Mouse (Mus musculus): ENCODE measurements around the gene Rmi2. TPM values are rescaled to one million over a fixed set of nuclear protein-coding genes. Genes with fewer than 3 reads are reported as not detected.

The Rmi2 gene
- polyA plus RNA-seq, 1 experiment: 3.8 TPM

- no peak overlapping the region for H3K9ac ChIP-seq (ENCODE audit: low read depth, poor library complexity, severe bottlenecking)
Measured at GRCm38 (mm10) chr16:10923561-10923960, 88.7 kb downstream of the Rmi2 start.

DNA sequence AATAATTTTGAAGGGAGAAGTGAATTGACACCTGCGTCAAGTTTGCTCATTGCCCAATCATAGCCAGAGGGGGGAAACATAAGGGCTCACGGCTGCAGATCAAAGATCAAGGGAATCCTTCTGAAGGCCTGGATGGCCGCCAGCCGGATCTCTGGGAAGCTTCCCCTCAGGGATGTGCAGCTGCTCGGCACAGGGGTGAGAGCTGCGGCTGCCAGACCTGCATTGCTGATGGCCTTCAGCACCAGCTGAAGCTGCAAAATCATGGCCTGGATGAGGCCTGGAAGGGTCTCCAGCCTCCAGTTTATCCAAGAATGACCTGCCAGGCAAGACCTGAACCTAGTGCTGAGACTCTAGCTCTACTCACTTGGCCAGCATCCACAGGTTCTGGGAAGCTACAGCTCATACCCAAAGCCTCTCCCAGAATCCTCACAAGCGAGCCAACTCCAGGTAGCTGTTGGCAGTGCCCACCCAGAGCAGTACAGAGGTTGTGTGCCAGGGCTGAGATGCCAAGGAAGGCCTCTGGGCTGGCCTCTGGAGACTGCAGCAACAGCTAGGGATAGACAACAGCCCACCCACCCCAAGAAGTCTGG is 90.8 kb downstream of the Rmi2 start:
- Histone ChIP-seq H3K9me3 (replicated peaks; ENCODE audit: control insufficient read depth, insufficient read depth, low read length, poor library complexity, severe bottlenecking) (no peaks in the 10 kb centered on the region; the same call in 1 of the 2 replicates), H3K9ac (ENCODE audit: low read depth, poor library complexity, severe bottlenecking) (no peak overlapping the region), H3K36me3 (ENCODE audit: control insufficient read depth, insufficient read depth, low read length, poor library complexity, severe bottlenecking) (no peaks in the 10 kb centered on the region), H3K4me3 (ENCODE audit: low read depth, low read length) (no peak overlapping the region), H3K4me1 (ENCODE audit: control insufficient read depth, insufficient read depth, low read length) (no peaks in the 10 kb centered on the region), H3K27me3 (ENCODE audit: control insufficient read depth, insufficient read depth, low read length, poor library complexity, severe bottlenecking) (no peaks in the 10 kb centered on the region), H3K27ac (ENCODE audit: insufficient read depth, low read length) (no peak overlapping the region)
- TF ChIP-seq CTCF (IDR thresholded peaks at IDR 0.05; ENCODE audit: low read depth, low read length) (no peak), EP300 (IDR thresholded peaks at IDR 0.05; ENCODE audit: insufficient read depth, low read depth, low read length) (no peak), POLR2A (IDR thresholded peaks at IDR 0.05; ENCODE audit: insufficient read depth, low read length) (no peak)

More at GRCm38 (mm10) chr16:10923561-10923960, 88.7 kb downstream of the Rmi2 start:
- Histone ChIP-seq H3K4me1 (ENCODE audit: control insufficient read depth, insufficient read depth, low read length) (no peaks in the 10 kb centered on the region), H3K4me3 (ENCODE audit: low read depth, low read length) (no peak overlapping the region), H3K27ac (ENCODE audit: insufficient read depth, low read length) (no peak overlapping the region), H3K27me3 (ENCODE audit: control insufficient read depth, insufficient read depth, low read length, poor library complexity, severe bottlenecking) (no peaks in the 10 kb centered on the region), H3K9me3 (replicated peaks; ENCODE audit: control insufficient read depth, insufficient read depth, low read length, poor library complexity, severe bottlenecking) (no peaks in the 10 kb centered on the region), H3K36me3 (ENCODE audit: control insufficient read depth, insufficient read depth, low read length, poor library complexity, severe bottlenecking) (no peaks in the 10 kb centered on the region)
- no peak for TF ChIP-seq POLR2A (IDR thresholded peaks at IDR 0.05; ENCODE audit: insufficient read depth, low read length)

DNA sequence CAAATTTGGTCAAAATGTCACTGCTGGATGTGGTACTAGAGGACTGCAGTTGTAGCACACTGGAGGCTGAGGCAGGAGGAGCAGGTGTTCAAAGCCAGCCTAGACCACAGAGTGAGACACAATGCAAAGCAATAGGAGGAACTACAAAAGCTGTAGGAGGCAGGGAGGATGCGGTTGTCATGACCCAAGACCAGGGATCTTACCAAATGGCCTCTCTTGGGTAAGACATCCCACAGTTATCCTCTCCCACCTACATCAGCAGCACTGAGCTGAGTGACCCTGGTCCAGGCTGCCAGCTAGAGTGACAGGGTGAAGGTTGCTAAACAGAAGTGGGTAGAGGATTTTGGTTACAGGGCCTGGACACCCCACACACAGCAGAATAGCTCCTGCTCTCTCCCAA is 92.2 kb downstream of the Rmi2 start:
- no peak for TF ChIP-seq EP300 (IDR thresholded peaks at IDR 0.05; ENCODE audit: insufficient read depth, low read depth, low read length)
- TF ChIP-seq POLR2A (IDR thresholded peaks at IDR 0.05; ENCODE audit: insufficient read depth, low read length): no peak
- no peak for TF ChIP-seq CTCF (IDR thresholded peaks at IDR 0.05; ENCODE audit: low read depth, low read length)
- Histone ChIP-seq H3K27ac (ENCODE audit: insufficient read depth, low read length) (no peak overlapping the region), H3K36me3 (ENCODE audit: control insufficient read depth, insufficient read depth, low read length, poor library complexity, severe bottlenecking) (no peaks in the 10 kb centered on the region), H3K4me1 (ENCODE audit: control insufficient read depth, insufficient read depth, low read length) (no peaks in the 10 kb centered on the region), H3K27me3 (ENCODE audit: control insufficient read depth, insufficient read depth, low read length, poor library complexity, severe bottlenecking) (no peaks in the 10 kb centered on the region), H3K4me3 (ENCODE audit: low read depth, low read length) (no peak overlapping the region), H3K9me3 (replicated peaks; ENCODE audit: control insufficient read depth, insufficient read depth, low read length, poor library complexity, severe bottlenecking) (no peaks in the 10 kb centered on the region; the same call in 1 of the 2 replicates), H3K9ac (ENCODE audit: low read depth, poor library complexity, severe bottlenecking) (no peak overlapping the region)

GRCm38 (mm10) chr16:10933372-10933771 is 98.5 kb downstream of the Rmi2 start:
- no peaks in the 10 kb centered on the region; the same call in 1 of the 2 replicates for H3K9me3 ChIP-seq (replicated peaks; ENCODE audit: control insufficient read depth, insufficient read depth, low read length, poor library complexity, severe bottlenecking)
- no peak overlapping the region for H3K4me3 ChIP-seq (ENCODE audit: low read depth, low read length)
- H3K27ac ChIP-seq (ENCODE audit: insufficient read depth, low read length): no peak overlapping the region
- H3K27me3 ChIP-seq (ENCODE audit: control insufficient read depth, insufficient read depth, low read length, poor library complexity, severe bottlenecking): no peaks in the 10 kb centered on the region
- no peaks in the 10 kb centered on the region for H3K36me3 ChIP-seq (ENCODE audit: control insufficient read depth, insufficient read depth, low read length, poor library complexity, severe bottlenecking)
- H3K9ac ChIP-seq (ENCODE audit: low read depth, poor library complexity, severe bottlenecking): no peak overlapping the region
- peaks cover 2% of the 10 kb centered on the region for H3K4me1 ChIP-seq (ENCODE audit: control insufficient read depth, insufficient read depth, low read length)
- TF ChIP-seq POLR2A (IDR thresholded peaks at IDR 0.05; ENCODE audit: insufficient read depth, low read length): no peak
- TF ChIP-seq EP300 (IDR thresholded peaks at IDR 0.05; ENCODE audit: insufficient read depth, low read depth, low read length): no peak
- TF ChIP-seq CTCF (IDR thresholded peaks at IDR 0.05; ENCODE audit: low read depth, low read length): no peak

- H3K27ac ChIP-seq (ENCODE audit: insufficient read depth, low read length): no peak overlapping the region
- H3K9ac ChIP-seq (ENCODE audit: low read depth, poor library complexity, severe bottlenecking): no peak overlapping the region
- H3K27me3 ChIP-seq (ENCODE audit: control insufficient read depth, insufficient read depth, low read length, poor library complexity, severe bottlenecking): no peaks in the 10 kb centered on the region
- H3K9me3 ChIP-seq (replicated peaks; ENCODE audit: control insufficient read depth, insufficient read depth, low read length, poor library complexity, severe bottlenecking): no peaks in the 10 kb centered on the region; the same call in 1 of the 2 replicates
- H3K4me1 ChIP-seq (ENCODE audit: control insufficient read depth, insufficient read depth, low read length): peaks cover 2% of the 10 kb centered on the region
- no peak for TF ChIP-seq POLR2A (IDR thresholded peaks at IDR 0.05; ENCODE audit: insufficient read depth, low read length)
- no peak for TF ChIP-seq EP300 (IDR thresholded peaks at IDR 0.05; ENCODE audit: insufficient read depth, low read depth, low read length)
- TF ChIP-seq CTCF (IDR thresholded peaks at IDR 0.05; ENCODE audit: low read depth, low read length): no peak
- no peak overlapping the region for H3K4me3 ChIP-seq (ENCODE audit: low read depth, low read length)
- no peaks in the 10 kb centered on the region for H3K36me3 ChIP-seq (ENCODE audit: control insufficient read depth, insufficient read depth, low read length, poor library complexity, severe bottlenecking)
Measured at GRCm38 (mm10) chr16:10934047-10934446, 99.2 kb downstream of the Rmi2 start.

- no peak overlapping the region for H3K27ac ChIP-seq (ENCODE audit: insufficient read depth, low read length)
- H3K9me3 ChIP-seq (replicated peaks; ENCODE audit: control insufficient read depth, insufficient read depth, low read length, poor library complexity, severe bottlenecking): no peaks in the 10 kb centered on the region
- H3K4me3 ChIP-seq (ENCODE audit: low read depth, low read length): no peak overlapping the region
- no peak overlapping the region for H3K9ac ChIP-seq (ENCODE audit: low read depth, poor library complexity, severe bottlenecking)
- H3K4me1 ChIP-seq (ENCODE audit: control insufficient read depth, insufficient read depth, low read length): peaks cover 2% of the 10 kb centered on the region
- TF ChIP-seq EP300 (IDR thresholded peaks at IDR 0.05; ENCODE audit: insufficient read depth, low read depth, low read length): no peak
- TF ChIP-seq POLR2A (IDR thresholded peaks at IDR 0.05; ENCODE audit: insufficient read depth, low read length): no peak
- no peak for TF ChIP-seq CTCF (IDR thresholded peaks at IDR 0.05; ENCODE audit: low read depth, low read length)
- H3K27me3 ChIP-seq (ENCODE audit: control insufficient read depth, insufficient read depth, low read length, poor library complexity, severe bottlenecking): no peaks in the 10 kb centered on the region
- H3K36me3 ChIP-seq (ENCODE audit: control insufficient read depth, insufficient read depth, low read length, poor library complexity, severe bottlenecking): no peaks in the 10 kb centered on the region
Measured at GRCm38 (mm10) chr16:10936700-10937319, 102.0 kb downstream of the Rmi2 start.
